Mouse (Mus musculus): ENCODE data around the gene Shmt1. TPM values are rescaled to one million over a fixed set of nuclear protein-coding genes. Genes with fewer than 3 reads are reported as not detected.

Shmt1 gene
- polyA plus RNA-seq, 1 experiment from 2014 or later = 6.4 TPM

- H3K36me3 ChIP-seq (replicated peaks; ENCODE audit: control insufficient read depth, insufficient read depth) = no peaks in the 10 kb centered on the region
- no peak overlapping the region for H3K4me3 ChIP-seq (replicated peaks; ENCODE audit: low read length)
- no peak overlapping the region for H3K27ac ChIP-seq
- H3K27me3 ChIP-seq (ENCODE audit: control insufficient read depth, insufficient read depth, low read length) = no peaks in the 10 kb centered on the region
- no peak overlapping the region for H3K4me2 ChIP-seq (replicated peaks)
- WGBS = 48% methylated on average over 4 of the region's 4 CpGs
- no peak overlapping the region for H3K9ac ChIP-seq
- H3K4me1 ChIP-seq (replicated peaks; ENCODE audit: control insufficient read depth, insufficient read depth, low read length) = peaks cover 5% of the 10 kb centered on the region; the same call in 1 of the 2 replicates
- DNase-seq (ENCODE audit: low spot score) (no peak), ATAC-seq (ENCODE audit: low FRiP score) (no peak)
- H3K9me3 ChIP-seq (ENCODE audit: control insufficient read depth, low read length) = no peaks in the 10 kb centered on the region
Observed at GRCm38 (mm10) chr11:60827241-60827945, 15.9 kb upstream of the Shmt1 start.

GRCm38 (mm10) chr11:60826700-60827099 lies 15.2 kb upstream of the Shmt1 start:
- Histone ChIP-seq H3K27me3 (ENCODE audit: control insufficient read depth, insufficient read depth, low read length) (no peaks in the 10 kb centered on the region), H3K9ac (no peak overlapping the region), H3K4me3 (replicated peaks; ENCODE audit: low read length) (no peak overlapping the region), H3K4me1 (replicated peaks; ENCODE audit: control insufficient read depth, insufficient read depth, low read length) (peaks cover 5% of the 10 kb centered on the region; the same call in 1 of the 2 replicates), H3K27ac (no peak overlapping the region), H3K36me3 (replicated peaks; ENCODE audit: control insufficient read depth, insufficient read depth) (no peaks in the 10 kb centered on the region), H3K9me3 (ENCODE audit: control insufficient read depth, low read length) (no peaks in the 10 kb centered on the region), H3K4me2 (replicated peaks) (no peak overlapping the region)
- no peak for ATAC-seq (ENCODE audit: low FRiP score)
- no peak for DNase-seq (ENCODE audit: low spot score)
- WGBS = 45% methylated on average over 1 of the region's 1 CpGs

- 88% methylated on average over 3 of the region's 3 CpGs for WGBS
- no peak overlapping the region for H3K9ac ChIP-seq
- H3K4me3 ChIP-seq (replicated peaks; ENCODE audit: low read length) = no peak overlapping the region
- H3K27me3 ChIP-seq (ENCODE audit: control insufficient read depth, insufficient read depth, low read length) = no peaks in the 10 kb centered on the region
- H3K27ac ChIP-seq = no peak overlapping the region
- no peaks in the 10 kb centered on the region for H3K9me3 ChIP-seq (ENCODE audit: control insufficient read depth, low read length)
- DNase-seq (ENCODE audit: low spot score) (no peak), ATAC-seq (ENCODE audit: low FRiP score) (no peak)
- H3K4me2 ChIP-seq (replicated peaks) = no peak overlapping the region
- H3K4me1 ChIP-seq (replicated peaks; ENCODE audit: control insufficient read depth, insufficient read depth, low read length) = no peaks in the 10 kb centered on the region
- H3K36me3 ChIP-seq (replicated peaks; ENCODE audit: control insufficient read depth, insufficient read depth) = no peaks in the 10 kb centered on the region
Observed at GRCm38 (mm10) chr11:60825191-60825590, 13.7 kb upstream of the Shmt1 start.

GRCm38 (mm10) chr11:60823771-60824170 lies 12.3 kb upstream of the Shmt1 start:
- no peak overlapping the region for H3K9ac ChIP-seq
- WGBS = 80% methylated on average over 2 of the region's 2 CpGs
- H3K4me2 ChIP-seq (replicated peaks) = no peak overlapping the region

GRCm38 (mm10) chr11:60816398-60816797 lies 4.9 kb upstream of the Shmt1 start:
- no peak overlapping the region for H3K4me2 ChIP-seq (replicated peaks)
- H3K27ac ChIP-seq = no peak overlapping the region
- H3K4me1 ChIP-seq (replicated peaks; ENCODE audit: control insufficient read depth, insufficient read depth, low read length) = no peaks in the 10 kb centered on the region
- H3K36me3 ChIP-seq (replicated peaks; ENCODE audit: control insufficient read depth, insufficient read depth) = no peaks in the 10 kb centered on the region
- ATAC-seq (ENCODE audit: low FRiP score) = no peak
- DNase-seq (ENCODE audit: low spot score) = no peak
- no peaks in the 10 kb centered on the region for H3K27me3 ChIP-seq (ENCODE audit: control insufficient read depth, insufficient read depth, low read length)
- 74% methylated on average over 5 of the region's 5 CpGs for WGBS
- no peak overlapping the region for H3K9ac ChIP-seq
- no peak overlapping the region for H3K4me3 ChIP-seq (replicated peaks; ENCODE audit: low read length)
- no peaks in the 10 kb centered on the region for H3K9me3 ChIP-seq (ENCODE audit: control insufficient read depth, low read length)

More at GRCm38 (mm10) chr11:60823771-60824170, 12.3 kb upstream of the Shmt1 start:
- Histone ChIP-seq H3K9me3 (ENCODE audit: control insufficient read depth, low read length) (no peaks in the 10 kb centered on the region), H3K4me1 (replicated peaks; ENCODE audit: control insufficient read depth, insufficient read depth, low read length) (no peaks in the 10 kb centered on the region), H3K36me3 (replicated peaks; ENCODE audit: control insufficient read depth, insufficient read depth) (no peaks in the 10 kb centered on the region), H3K27me3 (ENCODE audit: control insufficient read depth, insufficient read depth, low read length) (no peaks in the 10 kb centered on the region), H3K4me3 (replicated peaks; ENCODE audit: low read length) (no peak overlapping the region), H3K27ac (no peak overlapping the region)
- DNase-seq (ENCODE audit: low spot score) (no peak), ATAC-seq (ENCODE audit: low FRiP score) (no peak)

- H3K4me2 ChIP-seq (replicated peaks) = peak overlapping the region; percentile 89
- no peaks in the 10 kb centered on the region for H3K36me3 ChIP-seq (replicated peaks; ENCODE audit: control insufficient read depth, insufficient read depth)
- peak; percentile 80 for DNase-seq (ENCODE audit: low spot score)
- peaks cover 6% of the 10 kb centered on the region; the same call in 1 of the 2 replicates for H3K4me1 ChIP-seq (replicated peaks; ENCODE audit: control insufficient read depth, insufficient read depth, low read length)
- peak; percentile 97 for ATAC-seq (ENCODE audit: low FRiP score)
- no peak overlapping the region for H3K27ac ChIP-seq
- H3K4me3 ChIP-seq (replicated peaks; ENCODE audit: low read length) = peak overlapping the region; percentile 40
- H3K9ac ChIP-seq = peak overlapping the region; percentile 24; the same call in 1 of the 2 replicates
- under 1% methylated on average over 29 of the region's 29 CpGs for WGBS
- H3K27me3 ChIP-seq (ENCODE audit: control insufficient read depth, insufficient read depth, low read length) = no peaks in the 10 kb centered on the region
- no peaks in the 10 kb centered on the region for H3K9me3 ChIP-seq (ENCODE audit: control insufficient read depth, low read length)
Observed at GRCm38 (mm10) chr11:60811054-60811460, 461 bp downstream of the Shmt1 start.

- H3K4me2 ChIP-seq (replicated peaks) = peak overlapping the region; percentile 89
- ATAC-seq (ENCODE audit: low FRiP score) = no peak
- 19% methylated on average over 14 of the region's 14 CpGs for WGBS
Observed at GRCm38 (mm10) chr11:60810046-60810965, 1.2 kb downstream of the Shmt1 start.

GRCm38 (mm10) chr11:60809546-60809945 lies 2.0 kb downstream of the Shmt1 start:
- Histone ChIP-seq H3K36me3 (replicated peaks; ENCODE audit: control insufficient read depth, insufficient read depth) (no peaks in the 10 kb centered on the region), H3K27ac (no peak overlapping the region), H3K4me3 (replicated peaks; ENCODE audit: low read length) (no peak overlapping the region), H3K9me3 (ENCODE audit: control insufficient read depth, low read length) (no peaks in the 10 kb centered on the region), H3K27me3 (ENCODE audit: control insufficient read depth, insufficient read depth, low read length) (no peaks in the 10 kb centered on the region), H3K4me1 (replicated peaks; ENCODE audit: control insufficient read depth, insufficient read depth, low read length) (peaks cover 6% of the 10 kb centered on the region; the same call in 1 of the 2 replicates), H3K4me2 (replicated peaks) (no peak overlapping the region), H3K9ac (no peak overlapping the region)
- ATAC-seq (ENCODE audit: low FRiP score) (no peak), DNase-seq (ENCODE audit: low spot score) (no peak)
- WGBS = 65% methylated on average over 1 of the region's 1 CpGs

More at GRCm38 (mm10) chr11:60810046-60810965, 1.2 kb downstream of the Shmt1 start:
- Histone ChIP-seq H3K9ac (peak overlapping the region; percentile 24; the same call in 1 of the 2 replicates), H3K36me3 (replicated peaks; ENCODE audit: control insufficient read depth, insufficient read depth) (no peaks in the 10 kb centered on the region), H3K4me1 (replicated peaks; ENCODE audit: control insufficient read depth, insufficient read depth, low read length) (peaks cover 6% of the 10 kb centered on the region; the same call in 1 of the 2 replicates), H3K9me3 (ENCODE audit: control insufficient read depth, low read length) (no peaks in the 10 kb centered on the region), H3K27me3 (ENCODE audit: control insufficient read depth, insufficient read depth, low read length) (no peaks in the 10 kb centered on the region), H3K27ac (no peak overlapping the region), H3K4me3 (replicated peaks; ENCODE audit: low read length) (peak overlapping the region; percentile 40)
- no peak for DNase-seq (ENCODE audit: low spot score)

All from hindbrain, embryonic 14.5 days (tissue).